Mouse (Mus musculus) C2C12 (cell line): ENCODE results near the gene Ubtf.

Experiments
- CEBPB ChIP-seq: IDR thresholded peaks from one replicate; pipeline ENCODE4 v1.6.1; 2011; ENCODE audit warnings: low read depth, mild to moderate bottlenecking, control low read depth, moderate library complexity
- CTCF ChIP-seq: IDR thresholded peaks from one replicate; pipeline ENCODE4 v1.5.1; 2011; ENCODE audit not compliant: control insufficient read depth, insufficient read depth, insufficient read length
- FOSL1 ChIP-seq: IDR thresholded peaks from one replicate; pipeline ENCODE4 v1.8.0; 2011; ENCODE audit warnings: mild to moderate bottlenecking, low read length; ENCODE audit not compliant: poor library complexity, insufficient read depth, severe bottlenecking
- MAX ChIP-seq: IDR thresholded peaks from one replicate; pipeline ENCODE4 v1.6.1; 2011; ENCODE audit warnings: mild to moderate bottlenecking, control low read depth
- MYOD1 ChIP-seq: IDR thresholded peaks from one replicate; pipeline ENCODE4 v1.6.1; 2011; ENCODE audit warnings: low read depth; ENCODE audit not compliant: control insufficient read depth, insufficient read length
- MYOG ChIP-seq: IDR thresholded peaks from one replicate; pipeline ENCODE4 v1.6.1; 2011; ENCODE audit not compliant: control insufficient read depth, insufficient read length; ENCODE audit errors: extremely low read depth
- USF1 ChIP-seq: IDR thresholded peaks from one replicate; pipeline ENCODE4 v1.6.1; 2011; ENCODE audit warnings: low read depth, mild to moderate bottlenecking, control low read depth, moderate library complexity

- TF ChIP-seq CTCF = no peak
- no peak for TF ChIP-seq MYOG
- no peak for TF ChIP-seq FOSL1
- no peak for TF ChIP-seq MAX
- no peak for TF ChIP-seq MYOD1
- no peak for TF ChIP-seq CEBPB
- no peak for TF ChIP-seq USF1
Observed at GRCm38 (mm10) chr11:102361776-102362495, 42.4 kb upstream of the Ubtf start.
